In the genomic region with DNA sequence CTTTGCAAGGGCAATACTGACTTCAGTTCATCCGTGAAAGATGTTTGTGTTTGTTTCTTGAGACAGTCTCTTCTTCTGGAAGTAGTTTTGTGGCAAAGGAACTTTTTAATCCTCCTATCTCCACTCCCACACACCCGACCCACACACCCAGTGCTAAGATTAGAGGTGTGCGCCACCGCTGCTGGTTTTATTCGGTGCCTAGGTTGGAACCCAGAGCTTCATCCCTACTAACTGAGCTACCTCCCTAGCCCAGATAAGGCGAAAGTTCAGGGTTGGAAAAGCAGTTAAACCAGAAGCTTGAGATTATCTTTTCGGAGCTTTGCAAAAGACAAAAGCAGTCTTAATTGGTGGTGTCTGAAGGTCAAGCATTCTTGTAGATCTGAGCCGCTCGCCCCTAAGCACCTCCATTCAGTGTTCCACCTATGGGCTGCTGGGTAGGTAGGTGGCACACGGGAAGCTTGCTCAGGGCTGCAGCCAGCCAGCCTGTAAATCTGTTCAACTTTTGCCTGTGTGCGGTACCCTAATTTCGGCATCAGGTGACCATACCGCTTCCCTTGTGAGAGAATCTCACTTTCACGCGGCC, we compare ENCODE assay signal across 8 mouse cellular contexts. TPM values are rescaled to one million over a fixed set of nuclear protein-coding genes. Genes with fewer than 3 reads are reported as not detected.
A peak's percentile ranks its signal among the peaks of the same experiment; 100 is the strongest.
DNase-seq lines count a peak whose midpoint lies in the region; ATAC-seq and TF ChIP-seq lines count a peak whose summit lies in the region.

No protein-coding gene starts in this region.

- 0 out of 2 replicates have a peak, but pooled peaks cover 3% of the 10 kb centered on the region for H3K4me1 ChIP-seq in kidney, embryonic 14.5 days (ENCODE audit: control insufficient read depth, insufficient read depth, low read length)
- peaks cover 12% of the 10 kb centered on the region for H3K4me1 ChIP-seq in intestine, embryonic 16.5 days (ENCODE audit: control insufficient read depth, insufficient read depth, low read length)
- H3K4me1 ChIP-seq in midbrain, postnatal 0 days (ENCODE audit: insufficient read depth, low read length), result no peaks in the 10 kb centered on the region

- peak overlapping the region; percentile 60 for H3K9ac ChIP-seq in kidney, embryonic 14.5 days (ENCODE audit: low read depth, low read length)
- H3K9ac ChIP-seq in intestine, embryonic 16.5 days (ENCODE audit: low read depth, low read length), result peak overlapping the region; percentile 63
- 0 out of 2 replicates have a peak overlapping the region, but pooled peaks have one; percentile 52 for H3K9ac ChIP-seq in midbrain, postnatal 0 days (replicated peaks; ENCODE audit: low read length, poor library complexity, severe bottlenecking)

- H3K4me2 ChIP-seq in kidney, embryonic 14.5 days (replicated peaks; ENCODE audit: low read depth, low read length), result peak overlapping the region; percentile 71
- H3K4me2 ChIP-seq in intestine, embryonic 16.5 days (ENCODE audit: low read depth, low read length), result peak overlapping the region; percentile 68
- H3K4me2 ChIP-seq in midbrain, postnatal 0 days (ENCODE audit: low read depth, low read length, poor library complexity, severe bottlenecking), result peak overlapping the region; percentile 89

- DNase-seq in kidney, postnatal 25 days, result no peak
- peak; percentile 29 for DNase-seq in embryo, embryonic 11 days
- DNase-seq in midbrain, postnatal 0 days (ENCODE audit: low spot score), result no peak
- no peak for DNase-seq in frontal cortex, postnatal 14 days (ENCODE audit: low spot score in 2 of 2)
- no peak for DNase-seq in layer of hippocampus, adult 11-12 months (ENCODE audit: low spot score)
- DNase-seq in left cerebral cortex, postnatal 10 days (ENCODE audit: extremely low spot score in 1 of 2, low spot score in 2 of 2), result no peak

- peak overlapping the region; percentile 57 for H3K4me3 ChIP-seq in kidney, embryonic 14.5 days (ENCODE audit: low read length)
- H3K4me3 ChIP-seq in intestine, embryonic 16.5 days (ENCODE audit: low read length), result peak overlapping the region; percentile 57
- peak overlapping the region; percentile 51 for H3K4me3 ChIP-seq in midbrain, postnatal 0 days (ENCODE audit: low read depth, low read length)

- intact Hi-C loops in left cerebral cortex, postnatal 10 days (cut with DNase I), result no loop called here

- H3K27ac ChIP-seq in kidney, embryonic 14.5 days (ENCODE audit: low read depth, low read length), result no peak overlapping the region
- peak overlapping the region; percentile 43; the same call in 1 of the 2 replicates for H3K27ac ChIP-seq in intestine, embryonic 16.5 days (ENCODE audit: low read length)
- H3K27ac ChIP-seq in midbrain, postnatal 0 days (ENCODE audit: low read depth, low read length), result no peak overlapping the region

- 26% methylated on average over 15 of the region's 15 CpGs for WGBS in kidney, embryonic 14.5 days
- WGBS in intestine, embryonic 16.5 days, result 25% methylated on average over 15 of the region's 15 CpGs
- WGBS in midbrain, postnatal 0 days, result 31% methylated on average over 15 of the region's 15 CpGs

- 0 out of 2 replicates have a peak, but pooled peaks cover 2% of the 10 kb centered on the region for H3K9me3 ChIP-seq in kidney, embryonic 14.5 days (ENCODE audit: control insufficient read depth, low read length)
- 0 out of 2 replicates have a peak, but pooled peaks cover 4% of the 10 kb centered on the region for H3K9me3 ChIP-seq in intestine, embryonic 16.5 days (ENCODE audit: control insufficient read depth, low read length)
- H3K9me3 ChIP-seq in midbrain, postnatal 0 days (ENCODE audit: low read length), result no peaks in the 10 kb centered on the region

- no peak for ATAC-seq in kidney, embryonic 14.5 days (ENCODE audit: low FRiP score, low TSS enrichment)
- ATAC-seq in intestine, embryonic 16.5 days, result peak; percentile 27
- ATAC-seq in midbrain, postnatal 0 days (ENCODE audit: low FRiP score), result no peak

- no peaks in the 10 kb centered on the region for H3K27me3 ChIP-seq in kidney, embryonic 14.5 days (ENCODE audit: control insufficient read depth, insufficient read depth, low read length)
- no peaks in the 10 kb centered on the region for H3K27me3 ChIP-seq in intestine, embryonic 16.5 days (replicated peaks; ENCODE audit: control insufficient read depth, insufficient read depth, low read length)
- H3K27me3 ChIP-seq in midbrain, postnatal 0 days (ENCODE audit: insufficient read depth, low read length), result no peaks in the 10 kb centered on the region

- no peaks in the 10 kb centered on the region for H3K36me3 ChIP-seq in kidney, embryonic 14.5 days (ENCODE audit: control insufficient read depth, insufficient read depth, low read length)
- no peaks in the 10 kb centered on the region for H3K36me3 ChIP-seq in intestine, embryonic 16.5 days (ENCODE audit: control insufficient read depth, insufficient read depth, low read length)
- H3K36me3 ChIP-seq in midbrain, postnatal 0 days (ENCODE audit: insufficient read depth, low read length), result no peaks in the 10 kb centered on the region

- TF ChIP-seq CTCF in midbrain, postnatal 0 days (IDR thresholded peaks at IDR 0.05), result no peak

RNA-seq across cellular contexts. Expression of gene Kyat3, which starts 0.6 kb away (rescaled TPM):
- polyA plus RNA-seq in kidney, embryonic 14.5 days (2014; fragmentation: Nextera tagmentation; extraction: Ambion mirVana), result 20.9 and 24.5 TPM in 2 replicates
- 16.6 and 17.8 TPM in 2 replicates for polyA plus RNA-seq in intestine, embryonic 16.5 days (2015; fragmentation: Nextera tagmentation; extraction: Ambion mirVana)
- 3.1 and 4.7 TPM in 2 replicates for total RNA-seq in midbrain, postnatal 0 days (2014; rRNA removed)
- 5.1 and 5.6 TPM in 2 replicates for polyA plus RNA-seq in midbrain, postnatal 0 days (2015; fragmentation: Nextera tagmentation; extraction: Ambion mirVana)
- total RNA-seq in left cerebral cortex, postnatal 10 days (2021), result 1 to 10 TPM; 3.2 to 3.7 TPM
